In genomic region chr13:93990841-93991240, GRCm38 (mm10) we compare ENCODE assay signal across 16 mouse cellular contexts.
DNase-seq lines count a peak whose midpoint lies in the region; ATAC-seq lines count a peak whose summit lies in the region.
"Had no signal": no experiment of that assay in that cellular context is flagged by ENCODE, and none has a peak within 500 bp of the region (broad histone marks: within the 10 kb centered on the region; RNA-seq: fewer than 3 reads in every experiment).

No protein-coding gene starts in this region.

- 69% methylated on average over 3 of the region's 3 CpGs for WGBS in liver, embryonic 11.5 days
- 88% methylated on average over 3 of the region's 3 CpGs for WGBS in limb, embryonic 10.5 days
- 89% methylated on average over 3 of the region's 3 CpGs for WGBS in forebrain, embryonic 14.5 days

- no peaks in the 10 kb centered on the region for H3K36me3 ChIP-seq in liver, embryonic 11.5 days (ENCODE audit: control insufficient read depth, insufficient read depth, low read length)
- H3K36me3 ChIP-seq in limb, embryonic 10.5 days: no peaks in the 10 kb centered on the region
- H3K36me3 ChIP-seq in forebrain, embryonic 14.5 days (ENCODE audit: control insufficient read depth, insufficient read depth, low read length): no peaks in the 10 kb centered on the region
- H3K36me3 ChIP-seq: embryonic facial prominence, embryonic 13.5 days; heart, embryonic 13.5 days; hindbrain, embryonic 13.5 days; intestine, embryonic 15.5 days had no signal

- H3K4me3 ChIP-seq in liver, embryonic 11.5 days (ENCODE audit: low read depth, low read length): no peak overlapping the region
- H3K4me3 ChIP-seq in limb, embryonic 10.5 days: no peak overlapping the region
- no peak overlapping the region for H3K4me3 ChIP-seq in forebrain, embryonic 14.5 days (ENCODE audit: low read depth, low read length)
- H3K4me3 ChIP-seq: embryonic facial prominence, embryonic 13.5 days; heart, embryonic 13.5 days; hindbrain, embryonic 13.5 days; intestine, embryonic 15.5 days had no signal

- no peaks in the 10 kb centered on the region for H3K27me3 ChIP-seq in liver, embryonic 11.5 days (replicated peaks; ENCODE audit: control insufficient read depth, insufficient read depth, low read length)
- H3K27me3 ChIP-seq in limb, embryonic 10.5 days (ENCODE audit: low read depth, poor library complexity, severe bottlenecking): no peaks in the 10 kb centered on the region
- no peaks in the 10 kb centered on the region for H3K27me3 ChIP-seq in forebrain, embryonic 14.5 days (replicated peaks; ENCODE audit: control insufficient read depth, insufficient read depth, low read length)
- H3K27me3 ChIP-seq: CH12.LX; embryonic facial prominence, embryonic 13.5 days; heart, embryonic 13.5 days; hindbrain, embryonic 13.5 days; intestine, embryonic 15.5 days had no signal

- no peaks in the 10 kb centered on the region for H3K4me1 ChIP-seq in liver, embryonic 11.5 days (replicated peaks; ENCODE audit: control insufficient read depth, insufficient read depth, low read length)
- peaks cover 27% of the 10 kb centered on the region; the same call in 1 of the 2 replicates for H3K4me1 ChIP-seq in limb, embryonic 10.5 days
- H3K4me1 ChIP-seq in forebrain, embryonic 14.5 days (ENCODE audit: control insufficient read depth, insufficient read depth, low read length): no peaks in the 10 kb centered on the region

- no peak overlapping the region for H3K9ac ChIP-seq in liver, embryonic 11.5 days (ENCODE audit: low read depth, low read length)
- H3K9ac ChIP-seq in forebrain, embryonic 14.5 days (ENCODE audit: low read length): no peak overlapping the region
- H3K9ac ChIP-seq: embryonic facial prominence, embryonic 13.5 days; heart, embryonic 13.5 days; hindbrain, embryonic 13.5 days; intestine, embryonic 15.5 days had no signal

- ATAC-seq in liver, embryonic 11.5 days (replicated peaks; ENCODE audit: low FRiP score): no peak
- no peak for ATAC-seq in forebrain, embryonic 14.5 days
- ATAC-seq: intestine, embryonic 15.5 days had no signal

- no peak overlapping the region for H3K4me2 ChIP-seq in liver, embryonic 11.5 days
- no peak overlapping the region for H3K4me2 ChIP-seq in forebrain, embryonic 14.5 days (ENCODE audit: low read length)
- H3K4me2 ChIP-seq: embryonic facial prominence, embryonic 13.5 days; heart, embryonic 13.5 days; hindbrain, embryonic 13.5 days; intestine, embryonic 15.5 days had no signal

- DNase-seq in liver: peak; percentile 11
- DNase-seq in liver, embryonic 11.5 days (ENCODE audit: low spot score): no peak
- DNase-seq in R1 (ENCODE audit: low read depth, low spot score): peak; percentile 61
- no peak for DNase-seq in limb, embryonic 10.5 days (ENCODE audit: low spot score)
- DNase-seq in thymus, postnatal 14 days: peak; percentile 18
- no peak for DNase-seq in forebrain, embryonic 14.5 days (ENCODE audit: low spot score)
- DNase-seq in testis, postnatal 10 days (ENCODE audit: low spot score): no peak
- DNase-seq: cerebellum, adult 2 months; gastrocnemius, postnatal 25 days; lung, postnatal 4 days; right cerebral cortex, postnatal 14 days had no signal

- no peaks in the 10 kb centered on the region for H3K9me3 ChIP-seq in liver, embryonic 11.5 days (ENCODE audit: control insufficient read depth, low read length)
- H3K9me3 ChIP-seq in limb, embryonic 10.5 days (replicated peaks): no peaks in the 10 kb centered on the region
- no peaks in the 10 kb centered on the region for H3K9me3 ChIP-seq in forebrain, embryonic 14.5 days (replicated peaks; ENCODE audit: control insufficient read depth, low read length)
- H3K9me3 ChIP-seq: hindbrain, embryonic 13.5 days; intestine, embryonic 15.5 days had no signal

- no peak overlapping the region for H3K27ac ChIP-seq in liver, embryonic 11.5 days (ENCODE audit: low read depth, low read length)
- peak overlapping the region; percentile 36; the same call in 1 of the 2 replicates for H3K27ac ChIP-seq in limb, embryonic 10.5 days
- no peak overlapping the region for H3K27ac ChIP-seq in forebrain, embryonic 14.5 days (ENCODE audit: low read depth, low read length)
- H3K27ac ChIP-seq: embryonic facial prominence, embryonic 13.5 days; hindbrain, embryonic 13.5 days; intestine, embryonic 15.5 days had no signal

Comparison
In these comparisons a context has a peak if more than half of its experiments do, and no peak if none do; other contexts are left out.
1. DNase-seq: peak in liver (single experiment), R1 (single experiment) and thymus, postnatal 14 days (single experiment); none in liver, embryonic 11.5 days (single experiment), limb, embryonic 10.5 days (single experiment), forebrain, embryonic 14.5 days (single experiment) and testis, postnatal 10 days (single experiment).